Mouse (Mus musculus): ENCODE measurements around the gene Mea1. TPM values are rescaled to one million over a fixed set of nuclear protein-coding genes. Genes with fewer than 3 reads are reported as not detected.

Gene Mea1
- total RNA-seq, 2 experiments from 2014 or later, result 4.2 to 22.6 TPM

Other genes starting within 250 kb of the Mea1 start
- gene Crip3, start 249.9 kb upstream of the Mea1 start, total RNA-seq (2015; ENCODE audit: low replicate concordance), result not detected in 2 replicates
- gene Crip3, start 249.9 kb upstream of the Mea1 start, total RNA-seq (2017; ENCODE audit: low replicate concordance), result not detected in 2 replicates
- gene Slc22a7, start 240.3 kb upstream of the Mea1 start, total RNA-seq (2015; ENCODE audit: low replicate concordance), result not detected in 2 replicates
- not detected in 2 replicates for gene Slc22a7, start 240.3 kb upstream of the Mea1 start, total RNA-seq (2017; ENCODE audit: low replicate concordance)
- gene Ttbk1, start 191.1 kb upstream of the Mea1 start, total RNA-seq (2015; ENCODE audit: low replicate concordance), result not detected in 2 replicates
- not detected in 2 replicates for gene Ttbk1, start 191.1 kb upstream of the Mea1 start, total RNA-seq (2017; ENCODE audit: low replicate concordance)
- gene Dnph1, start 182.1 kb upstream of the Mea1 start, total RNA-seq (2015; ENCODE audit: low replicate concordance), result 3.8 and 5.0 TPM in 2 replicates
- gene Dnph1, start 182.1 kb upstream of the Mea1 start, total RNA-seq (2017; ENCODE audit: low replicate concordance), result 0.64 and 1.9 TPM in 2 replicates
- 0.42 and 5.8 TPM in 2 replicates for gene Cul9, start 132.4 kb upstream of the Mea1 start, total RNA-seq (2015; ENCODE audit: low replicate concordance)
- 0.26 TPM in 1 of 2 replicates, not detected in the other for gene Cul9, start 132.4 kb upstream of the Mea1 start, total RNA-seq (2017; ENCODE audit: low replicate concordance)
- gene Srf, start 122.6 kb upstream of the Mea1 start, total RNA-seq (2015; ENCODE audit: low replicate concordance), result 12.2 and 23.8 TPM in 2 replicates
- gene Srf, start 122.6 kb upstream of the Mea1 start, total RNA-seq (2017; ENCODE audit: low replicate concordance), result 7.2 and 9.9 TPM in 2 replicates
- gene Ptk7, start 49.3 kb upstream of the Mea1 start, total RNA-seq (2015; ENCODE audit: low replicate concordance), result not detected in 2 replicates
- 0.30 TPM in 1 of 2 replicates, not detected in the other for gene Ptk7, start 49.3 kb upstream of the Mea1 start, total RNA-seq (2017; ENCODE audit: low replicate concordance)
- 1.3 and 2.9 TPM in 2 replicates for gene Klc4, start 32.8 kb upstream of the Mea1 start, total RNA-seq (2015; ENCODE audit: low replicate concordance)
- gene Klc4, start 32.8 kb upstream of the Mea1 start, total RNA-seq (2017; ENCODE audit: low replicate concordance), result 4.5 and 5.5 TPM in 2 replicates
- 5.8 and 10.9 TPM in 2 replicates for gene Mrpl2, start 32.6 kb upstream of the Mea1 start, total RNA-seq (2015; ENCODE audit: low replicate concordance)
- gene Mrpl2, start 32.6 kb upstream of the Mea1 start, total RNA-seq (2017; ENCODE audit: low replicate concordance), result 12.5 and 13.3 TPM in 2 replicates
- 1.7 TPM in 1 of 2 replicates, not detected in the other for gene Cul7, start 28.5 kb upstream of the Mea1 start, total RNA-seq (2015; ENCODE audit: low replicate concordance)
- gene Cul7, start 28.5 kb upstream of the Mea1 start, total RNA-seq (2017; ENCODE audit: low replicate concordance), result 0.30 and 0.39 TPM in 2 replicates
- 2.5 TPM in 1 of 2 replicates, not detected in the other for gene Rrp36, start 4.4 kb upstream of the Mea1 start, total RNA-seq (2015; ENCODE audit: low replicate concordance)
- 8.6 and 23.7 TPM in 2 replicates for gene Rrp36, start 4.4 kb upstream of the Mea1 start, total RNA-seq (2017; ENCODE audit: low replicate concordance)
- 16.9 and 23.1 TPM in 2 replicates for gene Klhdc3, start 2.1 kb downstream of the Mea1 start, total RNA-seq (2015; ENCODE audit: low replicate concordance)
- gene Klhdc3, start 2.1 kb downstream of the Mea1 start, total RNA-seq (2017; ENCODE audit: low replicate concordance), result 5.1 and 17.2 TPM in 2 replicates
- 15.1 and 18.4 TPM in 2 replicates for gene Ppp2r5d, start 26.3 kb downstream of the Mea1 start, total RNA-seq (2015; ENCODE audit: low replicate concordance)
- gene Ppp2r5d, start 26.3 kb downstream of the Mea1 start, total RNA-seq (2017; ENCODE audit: low replicate concordance), result 17.1 and 22.8 TPM in 2 replicates
- gene Pex6, start 32.7 kb downstream of the Mea1 start, total RNA-seq (2015; ENCODE audit: low replicate concordance), result 1.1 TPM in 1 of 2 replicates, not detected in the other
- 1.8 and 4.2 TPM in 2 replicates for gene Pex6, start 32.7 kb downstream of the Mea1 start, total RNA-seq (2017; ENCODE audit: low replicate concordance)
- not detected in 2 replicates for gene Gnmt, start 50.4 kb downstream of the Mea1 start, total RNA-seq (2015; ENCODE audit: low replicate concordance)
- gene Gnmt, start 50.4 kb downstream of the Mea1 start, total RNA-seq (2017; ENCODE audit: low replicate concordance), result not detected in 2 replicates
- 3.4 and 3.6 TPM in 2 replicates for gene Cnpy3, start 73.4 kb downstream of the Mea1 start, total RNA-seq (2015; ENCODE audit: low replicate concordance)
- 7.2 and 7.7 TPM in 2 replicates for gene Cnpy3, start 73.4 kb downstream of the Mea1 start, total RNA-seq (2017; ENCODE audit: low replicate concordance)
- gene Ptcra, start 84.9 kb downstream of the Mea1 start, total RNA-seq (2015; ENCODE audit: low replicate concordance), result not detected in 2 replicates
- not detected in 2 replicates for gene Ptcra, start 84.9 kb downstream of the Mea1 start, total RNA-seq (2017; ENCODE audit: low replicate concordance)
- 7.2 and 15.1 TPM in 2 replicates for gene 2310039H08Rik, start 93.8 kb downstream of the Mea1 start, total RNA-seq (2015; ENCODE audit: low replicate concordance)
- 1.8 and 4.2 TPM in 2 replicates for gene 2310039H08Rik, start 93.8 kb downstream of the Mea1 start, total RNA-seq (2017; ENCODE audit: low replicate concordance)
- 29.9 and 35.6 TPM in 2 replicates for gene Rpl7l1, start 103.9 kb downstream of the Mea1 start, total RNA-seq (2015; ENCODE audit: low replicate concordance)
- gene Rpl7l1, start 103.9 kb downstream of the Mea1 start, total RNA-seq (2017; ENCODE audit: low replicate concordance), result 25.2 and 69.6 TPM in 2 replicates
- gene Bicral, start 179.7 kb downstream of the Mea1 start, total RNA-seq (2015; ENCODE audit: low replicate concordance), result 28.8 and 64.6 TPM in 2 replicates
- 18.7 and 68.4 TPM in 2 replicates for gene Bicral, start 179.7 kb downstream of the Mea1 start, total RNA-seq (2017; ENCODE audit: low replicate concordance)
- gene Tbcc, start 211.9 kb downstream of the Mea1 start, total RNA-seq (2015; ENCODE audit: low replicate concordance), result 3.2 and 7.5 TPM in 2 replicates
- 1.1 and 2.7 TPM in 2 replicates for gene Tbcc, start 211.9 kb downstream of the Mea1 start, total RNA-seq (2017; ENCODE audit: low replicate concordance)
- not detected in 2 replicates for gene Prph2, start 231.7 kb downstream of the Mea1 start, total RNA-seq (2015; ENCODE audit: low replicate concordance)
- not detected in 2 replicates for gene Prph2, start 231.7 kb downstream of the Mea1 start, total RNA-seq (2017; ENCODE audit: low replicate concordance)